Mouse (Mus musculus) lung, postnatal 10 days (tissue): ENCODE data around the gene 2700081O15Rik.

Experiments
- DNase-seq: peaks from one replicate; pipeline ENCODE4 v3.0.0; 2021

Gene 2700081O15Rik

DNA sequence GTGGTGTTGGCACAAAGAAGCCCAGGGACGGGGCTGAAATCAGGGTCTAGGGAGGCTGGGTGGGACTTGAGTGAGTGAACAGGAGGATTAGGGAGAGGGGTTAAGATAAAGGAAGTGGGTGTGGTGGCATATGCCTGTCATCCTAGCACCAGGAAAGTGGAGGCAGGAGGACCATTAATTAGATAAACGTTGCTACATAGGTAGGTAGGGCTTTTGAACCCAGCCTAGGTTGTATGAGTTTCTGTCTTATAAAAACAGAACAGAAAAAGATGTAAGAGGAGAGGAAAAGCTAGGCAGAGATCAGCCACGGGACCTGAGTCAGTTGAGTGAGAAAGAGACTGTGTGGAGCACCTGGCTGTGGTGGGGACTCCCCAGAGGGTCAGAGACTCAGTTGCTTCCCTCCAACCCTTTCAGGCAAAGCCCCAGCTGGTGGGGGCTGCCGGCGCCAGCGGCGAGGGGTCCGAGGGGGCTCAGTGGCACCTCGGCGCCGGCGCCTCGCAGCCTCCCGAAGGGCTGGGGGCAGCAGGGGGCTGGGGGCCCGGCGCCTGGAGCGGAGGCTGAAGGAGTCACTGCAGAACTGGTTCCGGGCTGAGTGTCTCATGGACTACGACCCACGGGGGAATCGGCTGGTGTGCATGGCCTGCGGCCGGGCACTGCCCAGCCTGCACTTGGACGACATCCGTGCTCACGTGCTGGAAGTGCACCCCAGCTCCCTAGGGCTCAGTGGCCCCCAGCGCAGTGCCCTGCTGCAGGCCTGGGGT, 3.6 kb downstream of the 2700081O15Rik start:
- DNase-seq = no peak

DNA sequence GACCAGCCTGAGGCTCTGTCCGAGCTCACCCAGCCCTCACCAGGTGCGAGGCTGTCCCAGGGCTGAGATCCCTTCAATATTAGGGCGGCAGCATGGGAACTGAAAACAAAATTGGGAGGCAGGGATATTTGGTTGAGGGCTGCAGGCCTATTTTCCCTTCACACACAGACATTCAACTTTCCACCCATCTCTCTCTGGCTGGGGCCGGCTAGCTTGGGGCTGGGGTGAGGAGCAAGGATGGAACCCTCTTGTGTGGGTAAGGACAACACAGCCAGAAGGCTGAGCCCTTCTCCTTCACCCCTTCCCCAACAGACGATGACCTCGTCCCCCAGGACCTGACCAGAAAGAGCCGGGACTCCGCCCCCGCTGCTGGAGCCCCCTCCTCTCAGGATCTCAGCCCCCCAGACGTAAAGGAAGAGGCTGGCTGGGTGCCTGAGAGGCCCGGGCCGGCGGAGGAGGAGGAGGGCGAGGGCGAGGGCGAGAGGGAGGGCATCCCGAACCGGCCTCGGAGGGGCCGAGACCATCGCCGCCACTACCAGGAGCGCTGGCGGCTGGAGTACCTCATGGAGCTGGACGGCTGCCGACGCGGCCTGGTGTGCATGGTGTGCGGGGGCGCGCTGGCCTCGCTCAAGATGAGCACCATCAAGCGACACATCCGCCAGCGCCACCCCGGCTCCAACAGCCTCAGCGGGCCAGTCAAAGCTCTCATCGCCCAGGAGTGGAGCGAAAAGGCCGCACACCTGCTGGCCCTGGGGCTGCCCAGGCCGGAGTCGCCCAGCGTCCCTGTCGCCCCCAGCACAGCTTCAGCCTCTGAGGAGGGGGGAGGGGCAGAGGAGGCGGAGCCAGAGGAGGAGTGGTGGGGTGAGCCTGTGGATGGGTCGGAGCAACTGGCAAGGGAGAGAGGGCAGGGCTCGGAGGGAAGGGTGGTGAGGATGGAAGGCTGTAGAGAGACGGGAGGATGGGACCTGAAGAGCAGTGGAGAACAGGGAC, 4.5 kb downstream of the 2700081O15Rik start:
- peak; percentile 75 for DNase-seq

DNA sequence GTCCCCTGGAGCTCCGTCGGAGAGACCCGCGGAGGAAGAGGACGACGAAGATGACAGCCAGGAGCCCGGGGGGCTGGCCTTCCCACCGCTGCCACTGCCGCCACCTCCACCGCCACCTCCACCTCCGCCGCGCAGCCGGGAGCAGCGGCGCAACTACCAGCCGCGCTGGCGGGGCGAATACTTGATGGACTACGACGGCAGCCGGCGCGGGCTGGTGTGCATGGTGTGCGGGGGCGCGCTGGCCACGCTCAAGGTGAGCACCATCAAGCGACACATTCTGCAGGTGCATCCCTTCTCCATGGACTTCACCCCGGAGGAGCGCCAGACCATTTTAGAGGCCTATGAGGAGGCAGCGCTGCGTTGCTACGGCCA, 5.2 kb downstream of the 2700081O15Rik start:
- no peak for DNase-seq

DNA sequence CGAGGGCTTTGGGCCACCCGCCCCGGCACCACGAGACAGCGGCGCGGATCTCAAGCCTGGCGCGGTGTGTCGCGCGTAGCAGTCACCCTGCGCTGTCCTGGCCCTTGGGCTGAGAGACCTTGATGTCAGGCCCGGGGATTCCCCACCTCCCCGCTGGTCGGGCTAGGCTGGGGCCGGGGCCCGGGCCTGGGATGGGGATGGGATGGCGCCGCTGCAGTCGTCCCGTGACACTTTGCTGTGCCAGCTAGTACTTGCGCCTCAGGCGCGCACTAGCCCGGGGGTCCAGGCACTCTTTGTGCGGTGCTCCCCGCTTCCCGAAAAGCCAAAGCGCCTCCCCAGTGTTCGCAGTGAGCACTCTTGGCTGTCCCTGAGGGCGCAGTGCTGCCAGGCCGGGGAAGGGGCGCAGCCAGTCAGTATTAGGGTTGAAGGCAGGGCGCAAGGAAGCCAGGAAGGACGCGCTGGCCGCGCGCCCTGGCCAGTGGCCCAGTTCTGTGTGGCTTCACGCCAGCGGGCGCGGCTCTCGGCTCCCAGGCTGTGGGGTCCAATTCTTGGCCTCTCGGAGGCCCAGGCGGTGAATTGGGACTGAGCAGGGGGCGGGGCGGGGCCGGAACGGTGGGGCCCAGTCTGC, 5.7 kb downstream of the 2700081O15Rik start:
- DNase-seq = peak; percentile 94

DNA sequence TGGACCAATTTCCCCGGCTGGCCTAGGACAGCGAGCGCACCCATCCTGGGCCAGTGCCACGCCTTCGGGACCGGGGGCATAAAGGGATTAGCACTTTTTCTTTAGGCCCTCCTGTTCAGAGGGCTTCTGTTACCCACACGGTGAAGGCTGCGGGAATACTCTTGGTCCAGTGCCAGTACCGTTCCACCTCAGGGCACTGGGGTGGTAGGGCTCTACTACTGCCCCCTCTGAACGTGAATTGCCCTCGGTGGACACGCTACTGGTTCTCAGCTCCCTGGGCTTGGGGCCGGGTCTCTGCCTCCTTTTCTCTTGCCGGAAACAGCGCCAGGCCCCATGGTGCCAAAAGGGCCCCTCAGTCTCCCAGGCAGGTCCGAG, 6.2 kb downstream of the 2700081O15Rik start:
- DNase-seq = no peak

DNA sequence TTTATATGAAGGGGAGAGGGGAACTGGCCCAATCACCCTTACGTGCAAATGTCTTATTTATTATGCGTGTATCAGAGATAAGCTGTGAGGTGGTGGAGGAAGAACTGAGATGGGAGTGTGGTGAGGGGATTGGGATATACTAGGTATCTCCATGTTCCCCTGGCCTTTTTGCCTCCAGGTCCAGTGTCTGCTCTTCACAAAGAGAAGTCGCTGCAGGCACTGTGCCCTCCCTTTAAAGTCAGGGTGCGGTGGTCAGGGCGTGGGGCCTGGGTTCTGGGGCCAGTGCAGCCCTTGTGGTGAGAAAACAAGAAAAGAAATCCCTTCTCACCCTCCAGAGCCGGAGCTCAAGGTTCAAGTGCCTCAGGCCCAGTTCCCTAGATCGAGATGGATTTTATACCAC, 6.7 kb downstream of the 2700081O15Rik start:
- DNase-seq = no peak

DNA sequence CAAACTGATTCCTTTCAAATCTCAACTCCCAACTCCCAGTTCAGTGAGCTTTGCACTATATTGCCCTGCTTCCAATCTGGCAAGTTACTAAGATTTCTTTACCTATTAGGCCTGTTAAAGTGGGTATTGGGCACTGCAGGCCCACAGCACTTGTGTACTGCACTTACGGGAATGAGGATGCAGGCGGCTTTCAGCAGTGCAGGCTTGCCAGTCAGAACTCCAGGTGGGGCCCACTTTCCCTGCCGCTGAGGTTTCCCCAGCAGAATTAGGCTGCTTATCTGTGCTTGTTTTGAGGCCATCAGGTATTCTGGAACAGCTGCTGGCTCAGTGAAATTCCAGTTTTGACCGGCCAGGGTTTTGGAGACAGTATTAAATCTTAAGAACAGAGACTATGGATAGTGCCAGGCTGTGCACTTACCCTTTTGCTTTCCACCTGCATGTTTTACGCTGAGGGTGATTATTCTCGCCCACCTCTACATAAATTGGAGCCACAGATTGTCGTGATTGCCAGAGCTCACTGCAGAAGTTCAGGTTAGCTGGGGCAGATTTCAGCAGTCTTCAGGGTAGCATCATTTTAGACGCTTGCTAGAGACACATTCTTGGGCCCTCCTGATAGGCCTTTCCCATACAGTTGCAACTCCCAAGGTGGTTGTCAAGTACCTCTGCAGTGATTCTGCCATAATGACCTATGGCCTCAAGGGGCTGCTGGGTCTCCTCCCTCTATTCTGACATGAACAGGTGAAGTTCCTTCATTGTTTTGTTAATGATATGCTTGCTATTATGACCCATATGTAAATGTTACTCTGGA, 7.4 kb downstream of the 2700081O15Rik start:
- DNase-seq = no peak

DNA sequence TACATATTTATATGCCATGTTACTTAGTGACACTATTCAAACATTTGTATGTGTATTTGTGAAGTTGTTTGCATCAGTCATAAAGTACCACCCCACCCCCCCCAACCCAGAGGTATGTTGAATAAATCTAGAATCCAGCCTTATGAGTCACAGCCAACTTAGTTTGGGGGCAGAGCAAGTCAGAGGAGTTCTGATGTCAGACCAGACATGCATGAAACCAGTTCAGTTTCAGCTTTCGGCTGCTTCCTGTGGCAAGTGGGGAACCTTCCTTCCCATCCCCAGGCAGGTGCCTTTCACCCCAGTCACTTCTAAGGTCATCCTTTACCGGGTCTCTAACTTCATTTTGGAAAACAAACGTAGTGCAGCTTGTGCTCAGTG, 8.0 kb downstream of the 2700081O15Rik start:
- DNase-seq = no peak

DNA sequence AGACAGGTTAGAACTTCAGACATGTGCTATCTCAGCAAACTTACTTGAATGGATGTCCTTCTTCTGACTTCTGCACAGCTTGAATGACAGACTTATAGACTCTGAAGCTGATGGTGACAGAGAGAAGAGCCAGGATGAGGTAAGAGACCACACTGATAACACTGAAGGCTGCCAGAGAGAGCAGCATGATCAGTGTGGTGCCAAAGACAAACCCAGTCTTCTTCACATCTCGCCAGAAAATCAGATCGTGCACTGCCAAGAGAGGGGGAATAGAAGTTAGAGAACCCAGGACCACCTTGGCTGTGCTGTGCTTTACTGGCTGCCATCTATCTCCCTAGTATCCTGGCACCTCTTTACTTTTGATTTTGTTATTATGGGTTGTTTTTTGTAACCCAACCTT, 17.5 kb downstream of the 2700081O15Rik start:
- DNase-seq = no peak

DNA sequence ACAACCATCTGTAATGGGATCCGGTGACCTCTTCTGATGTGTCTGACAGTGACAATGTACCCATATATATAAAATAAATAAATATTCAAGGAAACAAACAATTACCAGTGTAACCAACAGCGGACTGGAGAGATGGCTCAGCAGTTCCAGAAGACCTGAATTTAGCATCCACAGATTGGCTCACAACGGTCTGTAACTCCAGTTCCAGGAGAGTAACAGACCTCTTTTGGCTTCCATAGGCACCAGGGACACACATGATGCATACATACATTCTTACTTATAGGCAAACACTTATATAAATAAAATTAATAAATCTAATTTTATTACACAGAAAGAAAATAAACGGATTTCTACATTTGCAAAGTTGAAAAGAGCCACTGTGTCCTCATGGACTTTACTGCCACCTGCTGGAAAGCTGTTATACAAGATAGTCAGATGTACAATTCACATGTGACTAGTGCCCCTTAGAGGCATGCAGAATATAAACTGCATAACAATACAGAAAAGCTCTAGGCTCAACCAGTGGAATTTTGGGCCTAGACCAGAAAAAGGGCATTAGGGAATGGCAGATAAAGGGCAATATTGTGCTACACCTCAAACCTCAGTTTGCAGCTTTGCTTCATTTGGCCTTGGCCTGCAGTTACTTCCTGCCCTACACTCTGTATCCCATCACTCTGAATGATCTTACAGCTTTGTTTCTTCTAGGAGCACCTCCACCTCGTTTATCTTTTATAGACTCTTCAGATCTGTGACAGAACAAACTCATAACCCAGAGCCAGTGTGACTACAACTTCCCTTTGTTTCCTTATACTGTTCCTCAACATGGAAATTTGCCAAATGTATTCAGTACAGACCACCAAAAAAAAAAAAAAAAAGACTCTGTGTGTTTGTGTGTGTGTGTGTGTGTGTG, 18.9 kb downstream of the 2700081O15Rik start:
- DNase-seq = peak; percentile 85

DNA sequence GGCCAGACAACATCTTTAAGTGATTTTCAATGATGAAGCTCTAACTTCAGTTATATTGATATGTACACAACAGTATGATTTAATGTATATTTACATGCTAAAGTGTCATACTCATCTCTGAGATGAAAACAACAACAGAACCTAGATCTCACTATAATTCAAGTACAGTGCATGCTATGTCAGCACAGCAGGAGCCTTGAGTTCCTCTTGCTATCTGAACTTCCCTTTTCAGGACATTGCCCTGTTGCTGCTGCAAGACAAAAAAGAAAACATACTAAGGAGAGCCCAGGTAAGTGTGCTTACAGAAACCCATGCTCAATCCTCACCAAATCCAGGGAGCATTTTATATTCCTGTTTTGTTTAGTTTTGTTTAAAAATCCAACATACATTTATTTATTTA, 20.9 kb downstream of the 2700081O15Rik start:
- DNase-seq = no peak

DNA sequence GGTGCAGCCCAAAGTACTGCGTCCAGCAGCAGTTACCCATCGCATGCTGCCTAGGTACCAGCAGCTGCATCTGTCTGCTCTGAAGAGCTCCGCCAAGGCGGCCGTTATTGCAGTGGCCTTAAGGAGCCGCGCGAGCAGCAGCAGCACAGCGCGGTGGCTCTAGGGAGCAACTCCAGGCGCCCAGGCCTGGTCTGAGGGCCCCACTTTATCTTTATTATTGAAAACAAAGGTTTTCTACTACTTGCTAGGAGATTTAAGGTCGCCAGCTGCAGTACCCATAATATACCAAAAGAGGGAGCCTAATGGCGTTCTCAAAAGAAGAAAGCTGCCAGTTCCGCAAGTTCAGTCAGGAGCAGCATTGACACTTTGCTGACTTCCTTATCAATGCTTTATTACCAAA, 24.1 kb downstream of the 2700081O15Rik start:
- DNase-seq = peak; percentile 81

DNA sequence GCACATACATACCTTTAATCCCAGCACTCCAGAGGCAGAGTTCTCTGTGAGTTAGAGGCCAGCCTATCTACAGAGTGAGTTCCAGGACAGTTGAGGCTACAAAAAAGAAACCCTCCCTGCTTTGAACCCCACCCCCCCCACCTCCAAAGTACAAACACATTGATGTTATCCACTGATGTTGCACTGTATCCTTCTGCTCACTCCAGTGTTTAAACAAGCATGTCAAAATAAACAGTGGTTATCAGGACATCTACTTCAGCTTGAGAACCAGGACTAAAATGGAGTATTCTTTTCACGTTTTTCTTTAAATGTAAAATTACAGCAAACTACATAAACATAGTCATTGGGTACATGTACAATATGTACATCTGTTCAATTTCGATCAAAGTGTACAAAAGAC, 27.7 kb downstream of the 2700081O15Rik start:
- DNase-seq = no peak

DNA sequence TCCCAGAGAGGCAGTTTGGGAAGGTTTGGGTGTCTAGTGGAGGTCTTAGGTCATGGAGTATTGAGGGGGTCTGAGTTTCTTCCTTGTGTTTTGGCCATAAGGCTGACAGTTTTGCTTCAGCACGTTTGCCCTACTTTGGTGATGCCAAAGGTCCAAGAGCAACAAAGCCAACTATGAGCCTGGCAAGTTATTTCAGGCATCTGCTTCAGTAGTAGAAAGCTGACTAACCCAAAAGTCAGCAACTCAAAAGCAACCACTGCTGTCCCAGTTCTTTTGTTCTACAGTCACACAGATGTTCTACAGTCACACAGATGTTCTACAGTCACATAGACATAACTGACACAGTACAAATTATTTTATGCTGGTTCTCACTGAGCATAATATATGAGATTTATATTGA, 28.2 kb downstream of the 2700081O15Rik start:
- DNase-seq = no peak

DNA sequence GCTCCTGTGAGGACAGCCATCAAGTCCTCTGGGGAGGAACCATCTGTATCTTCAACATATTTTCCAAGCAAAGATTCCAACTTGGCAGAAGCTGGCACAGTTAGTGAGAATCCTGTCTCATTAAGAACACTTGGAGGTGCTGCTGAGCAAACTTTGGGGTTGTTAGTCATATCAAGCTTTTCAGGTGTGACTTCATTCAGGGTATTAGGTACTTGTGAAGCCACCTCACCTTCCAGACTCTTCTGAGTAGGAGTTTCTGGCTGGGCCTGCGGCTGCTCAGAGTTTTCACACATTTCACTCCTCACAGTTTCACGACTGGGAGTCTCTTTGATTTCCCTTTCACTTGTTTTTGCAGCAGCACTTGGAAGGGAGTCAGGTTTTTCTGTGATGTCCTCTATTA, 39.4 kb downstream of the 2700081O15Rik start:
- DNase-seq = no peak

DNA sequence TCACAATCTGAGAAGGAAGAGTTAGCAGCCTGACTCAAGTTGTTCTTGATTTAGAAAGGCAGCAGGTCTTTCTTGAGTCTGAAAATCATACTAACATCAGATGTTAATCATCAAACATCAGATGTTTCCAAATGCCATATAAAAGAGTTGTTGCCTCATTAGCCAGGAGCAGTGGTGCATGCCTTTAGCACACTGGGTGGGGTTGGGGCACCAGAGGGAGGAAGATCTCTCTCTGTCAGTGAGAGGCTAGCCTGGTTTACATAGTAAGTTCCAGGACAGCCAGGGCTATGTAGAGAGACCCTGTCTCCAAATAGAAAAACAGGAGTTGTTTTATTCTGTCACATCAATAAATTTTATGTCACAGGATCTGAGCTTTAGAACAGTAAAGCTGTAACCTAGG, 41.5 kb downstream of the 2700081O15Rik start:
- DNase-seq = no peak

DNA sequence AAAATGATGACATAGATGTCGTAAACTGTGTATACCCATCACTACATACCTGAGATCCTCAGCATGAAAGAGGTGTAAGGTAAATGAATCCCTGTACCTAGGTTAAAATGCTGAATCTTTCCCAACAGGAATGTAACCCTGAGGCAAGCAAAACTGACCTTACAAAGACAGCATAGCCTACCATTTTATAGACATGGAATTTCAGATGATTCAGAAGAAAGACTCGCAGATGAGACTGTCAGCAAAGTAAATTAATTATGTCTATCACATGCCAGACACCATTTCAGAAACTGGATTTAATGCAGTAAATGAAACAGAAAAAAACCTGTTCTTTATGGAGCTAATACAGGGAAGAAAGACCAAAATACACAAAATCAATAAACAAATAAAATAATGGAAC, 41.9 kb downstream of the 2700081O15Rik start:
- no peak for DNase-seq

DNA sequence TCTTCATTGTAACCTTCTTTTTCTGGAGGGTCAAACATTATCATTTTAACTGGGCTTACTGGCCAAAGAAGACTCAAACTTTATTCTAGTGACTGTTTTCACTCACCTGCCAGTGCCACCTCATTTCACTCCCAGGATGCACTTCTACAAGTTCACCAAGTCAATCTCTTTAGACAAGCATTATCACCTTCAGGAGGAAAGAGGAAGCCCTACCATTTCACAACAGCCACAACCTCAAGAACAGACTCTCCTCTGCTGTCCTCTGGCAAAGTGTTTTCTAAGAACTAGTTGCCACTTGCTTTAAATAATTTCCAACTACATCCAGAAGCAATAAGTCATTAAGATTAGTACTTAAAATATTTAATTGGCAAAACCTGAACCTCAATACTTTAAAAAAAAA, 50.5 kb downstream of the 2700081O15Rik start:
- DNase-seq = no peak

DNA sequence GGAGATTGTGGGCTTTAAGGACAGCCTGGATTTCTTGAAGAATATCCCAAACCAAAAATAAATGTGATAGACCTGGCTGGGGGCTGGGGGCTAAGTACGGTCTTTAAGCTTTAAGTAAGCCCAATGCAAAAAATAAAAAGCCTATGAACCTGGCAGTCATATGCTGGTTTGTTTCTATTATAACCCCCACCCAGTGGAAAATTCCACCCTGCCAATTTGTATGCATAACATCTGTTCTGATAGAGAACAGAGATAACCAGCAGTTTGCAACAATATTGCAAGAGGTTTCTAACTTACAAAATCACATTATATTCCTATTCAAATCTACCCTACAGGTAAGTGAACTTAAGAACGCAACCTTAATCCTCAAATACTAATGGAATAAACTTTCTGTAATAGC, 53.2 kb downstream of the 2700081O15Rik start:
- no peak for DNase-seq
